Mouse (Mus musculus) myocyte (in vitro differentiated cells): ENCODE results near the gene Mrpl42. TPM values are rescaled to one million over a fixed set of nuclear protein-coding genes. Genes with fewer than 3 reads are reported as not detected.

ENCODE experiments used
- H3K27me3 ChIP-seq: one replicate; pipeline ENCODE4 v1.6.1; 2011; ENCODE audit not compliant: control insufficient read depth, insufficient read depth, insufficient read length
- H3K36me3 ChIP-seq: one replicate; pipeline ENCODE4 v1.6.1; 2011; ENCODE audit not compliant: control insufficient read depth, insufficient read depth
- H3K4me2 ChIP-seq: one replicate; pipeline ENCODE4 v1.6.1; 2011; ENCODE audit warnings: low read depth, control low read depth
- H3K4me3 ChIP-seq: one replicate; pipeline ENCODE4 v1.5.1; 2011; ENCODE audit warnings: mild to moderate bottlenecking, control low read depth, moderate library complexity
- H3K79me2 ChIP-seq: one replicate; pipeline ENCODE4 v1.6.1; 2011; ENCODE audit not compliant: control insufficient read depth, insufficient read depth
- H3ac ChIP-seq: one replicate; pipeline ENCODE4 v1.6.1; 2011; ENCODE audit not compliant: control insufficient read depth, insufficient read length
- CEBPB ChIP-seq: IDR thresholded peaks from 2 replicates; pipeline ENCODE4 v1.6.1; 2011; ENCODE audit warnings: mild to moderate bottlenecking, moderate library complexity; ENCODE audit not compliant: poor library complexity, insufficient read depth, severe bottlenecking
- E2F4 ChIP-seq: IDR thresholded peaks from one replicate; pipeline ENCODE4 v1.6.1; 2011; ENCODE audit warnings: mild to moderate bottlenecking, control low read depth, moderate library complexity; ENCODE audit not compliant: insufficient read depth
- MAX ChIP-seq: IDR thresholded peaks from one replicate; pipeline ENCODE4 v1.6.1; 2011; ENCODE audit warnings: low read depth, mild to moderate bottlenecking, control low read depth
- MYOD1 ChIP-seq, 3 experiments: IDR thresholded peaks; one replicate each; pipeline ENCODE4 v1.6.1; 2011; ENCODE audit warnings: control low read depth in 2 of 3, low read depth in 2 of 3, mild to moderate bottlenecking in 2 of 3, moderate library complexity in 1 of 3; ENCODE audit not compliant: insufficient read length in 2 of 3, control insufficient read depth in 1 of 3
- MYOG ChIP-seq, 3 experiments: IDR thresholded peaks; one replicate each; pipeline ENCODE4 v1.6.1; 2011; ENCODE audit warnings: control low read depth in 2 of 3, low read depth in 2 of 3, mild to moderate bottlenecking in 2 of 3; ENCODE audit not compliant: insufficient read length in 2 of 3, control insufficient read depth in 1 of 3, insufficient read depth in 1 of 3
- POLR2A ChIP-seq: IDR thresholded peaks from one replicate; pipeline ENCODE4 v1.6.1; 2011; ENCODE audit warnings: low read depth, mild to moderate bottlenecking, control low read depth, moderate library complexity; ENCODE audit not compliant: insufficient read length
- POLR2AphosphoS2 ChIP-seq: IDR thresholded peaks from one replicate; pipeline ENCODE4 v1.6.1; 2011; ENCODE audit warnings: low read depth, control low read depth; ENCODE audit not compliant: insufficient read length
- REST ChIP-seq: IDR thresholded peaks from one replicate; pipeline ENCODE4 v1.6.1; 2011; ENCODE audit warnings: mild to moderate bottlenecking, control low read depth, moderate library complexity; ENCODE audit not compliant: insufficient read depth, insufficient read length
- SRF ChIP-seq: IDR thresholded peaks from one replicate; pipeline ENCODE4 v1.6.1; 2011; ENCODE audit warnings: low read depth; ENCODE audit not compliant: control insufficient read depth, insufficient read length
- TCF12 ChIP-seq: IDR thresholded peaks from one replicate; pipeline ENCODE4 v1.6.1; 2011; ENCODE audit warnings: mild to moderate bottlenecking, control low read depth; ENCODE audit not compliant: poor library complexity, insufficient read depth, severe bottlenecking
- TCF3 ChIP-seq: IDR thresholded peaks from one replicate; pipeline ENCODE4 v1.6.1; 2011; ENCODE audit warnings: low read depth, control low read depth; ENCODE audit not compliant: insufficient read length
- USF1 ChIP-seq: IDR thresholded peaks from one replicate; pipeline ENCODE4 v1.6.1; 2011; ENCODE audit warnings: low read depth, mild to moderate bottlenecking, control low read depth, moderate library complexity
- polyA plus RNA-seq: library from polyadenylated mRNA; unstranded; fragments of >200 nt; fragmentation: generic; extraction: Trizol; gene quantifications from one replicate; pipeline ENCODE4 v1.2.1, GENCODE M21; 2012; ENCODE audit warnings: missing spikeins

Mrpl42 gene
- polyA plus RNA-seq, 1 experiment, result 177 TPM

DNA sequence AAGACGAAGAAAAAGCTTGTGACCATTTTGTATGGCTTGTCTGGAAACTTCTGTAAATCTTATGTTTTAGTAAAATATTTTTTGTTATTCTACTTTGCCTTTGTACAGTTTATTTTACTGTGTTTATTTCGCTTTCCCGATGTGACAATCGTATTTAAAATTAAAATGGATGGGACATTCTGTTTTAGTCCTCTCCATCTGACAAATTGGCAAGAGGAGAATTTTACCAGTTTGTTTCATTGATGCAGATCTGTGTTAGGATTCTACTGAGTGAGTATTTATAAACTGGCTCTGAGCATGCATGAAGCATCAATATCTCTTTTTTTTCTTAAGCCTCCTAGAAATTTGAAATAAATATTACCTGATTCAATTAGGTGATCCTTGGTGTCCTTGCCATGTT lies 41.2 kb upstream of the Mrpl42 start:
- no peak for TF ChIP-seq E2F4
- no peak for TF ChIP-seq MYOG (IDR thresholded peaks at IDR 0.05; ENCODE audit: control insufficient read depth in 1 of 3, insufficient read depth in 1 of 3, insufficient read length in 2 of 3, low read depth in 2 of 3)
- TF ChIP-seq USF1, result no peak
- TF ChIP-seq MAX, result no peak
- no peak for TF ChIP-seq SRF
- TF ChIP-seq MYOD1 (IDR thresholded peaks at IDR 0.05; ENCODE audit: control insufficient read depth in 1 of 3, insufficient read length in 2 of 3, low read depth in 2 of 3), result no peak
- no peak for TF ChIP-seq POLR2A
- no peak for TF ChIP-seq REST
- no peak for TF ChIP-seq TCF12
- no peak for TF ChIP-seq CEBPB
- no peak for TF ChIP-seq TCF3
- TF ChIP-seq POLR2AphosphoS2, result no peak
- no peak overlapping the region for H3ac ChIP-seq
- peaks cover 30% of the 10 kb centered on the region for H3K79me2 ChIP-seq
- H3K4me2 ChIP-seq, result no peak overlapping the region
- H3K36me3 ChIP-seq, result peaks cover 19% of the 10 kb centered on the region
- H3K27me3 ChIP-seq, result no peaks in the 10 kb centered on the region
- H3K4me3 ChIP-seq, result no peak overlapping the region

DNA sequence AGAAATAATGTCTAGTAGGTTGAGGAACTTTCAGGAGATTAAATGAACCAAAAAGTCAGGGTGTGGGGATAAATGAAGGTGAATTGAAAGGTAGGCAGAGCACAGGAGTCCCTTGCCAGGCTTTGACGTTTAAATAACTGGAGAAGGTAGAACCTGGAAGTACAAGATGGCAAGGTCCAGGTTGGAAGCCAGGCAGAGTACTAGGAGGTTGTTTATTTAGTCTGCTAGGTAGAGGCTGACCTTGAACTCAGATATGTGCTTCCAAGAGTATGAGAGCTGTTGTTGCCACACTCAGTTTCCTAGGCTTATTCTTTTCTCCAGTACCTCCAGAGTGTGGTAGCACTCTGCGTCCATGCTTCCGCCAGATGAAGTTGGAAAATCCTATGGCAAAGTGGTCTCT lies 38.1 kb upstream of the Mrpl42 start:
- peaks cover 9% of the 10 kb centered on the region for H3K36me3 ChIP-seq
- H3K27me3 ChIP-seq, result no peaks in the 10 kb centered on the region
- H3K4me2 ChIP-seq, result no peak overlapping the region
- H3K4me3 ChIP-seq, result no peak overlapping the region
- peaks cover 61% of the 10 kb centered on the region for H3K79me2 ChIP-seq
- TF ChIP-seq USF1, result no peak
- no peak for TF ChIP-seq MYOD1 (IDR thresholded peaks at IDR 0.05; ENCODE audit: control insufficient read depth in 1 of 3, insufficient read length in 2 of 3, low read depth in 2 of 3)
- TF ChIP-seq REST, result no peak
- TF ChIP-seq E2F4, result no peak
- TF ChIP-seq CEBPB, result no peak
- TF ChIP-seq SRF, result no peak
- no peak for TF ChIP-seq MAX
- TF ChIP-seq POLR2A, result no peak
- no peak for TF ChIP-seq MYOG (IDR thresholded peaks at IDR 0.05; ENCODE audit: control insufficient read depth in 1 of 3, insufficient read depth in 1 of 3, insufficient read length in 2 of 3, low read depth in 2 of 3)
- no peak for TF ChIP-seq POLR2AphosphoS2
- TF ChIP-seq TCF3, result no peak
- TF ChIP-seq TCF12, result no peak
- H3ac ChIP-seq, result no peak overlapping the region

DNA sequence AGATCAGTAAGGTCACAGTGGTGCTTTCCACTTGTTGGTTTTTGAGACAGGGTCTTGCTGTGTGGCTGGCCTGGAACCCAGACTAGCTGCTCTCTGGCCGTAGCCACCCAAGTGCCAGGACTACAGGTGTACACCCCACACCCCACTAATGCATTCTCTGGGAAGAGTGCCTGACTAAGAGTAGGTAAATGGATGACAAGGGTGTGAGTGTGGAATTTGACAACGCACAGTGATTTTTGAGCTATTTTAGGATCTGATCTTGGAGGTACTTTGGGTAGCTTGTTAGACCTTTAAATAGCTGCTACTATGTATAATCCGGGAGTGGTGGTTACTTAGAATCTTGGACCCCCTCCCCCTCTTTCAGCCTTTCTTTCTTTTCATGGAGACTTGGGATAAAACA lies 37.5 kb upstream of the Mrpl42 start:
- peaks cover 9% of the 10 kb centered on the region for H3K36me3 ChIP-seq

DNA sequence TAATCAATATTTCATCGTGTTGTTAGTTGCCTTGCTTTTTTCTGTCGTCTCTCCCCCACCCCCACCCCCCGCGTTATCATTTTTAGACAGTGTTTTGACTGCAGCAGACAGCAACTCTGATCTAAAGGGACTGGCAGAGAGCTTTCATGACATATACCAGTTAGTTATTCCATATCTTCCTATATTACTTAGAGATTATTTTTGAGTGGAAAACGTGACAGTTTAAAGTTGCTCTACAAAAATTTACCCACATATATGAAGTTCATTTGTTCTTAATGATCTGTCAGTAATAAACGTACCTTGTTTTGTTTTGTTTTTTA lies 34.4 kb upstream of the Mrpl42 start:
- H3K4me2 ChIP-seq, result no peak overlapping the region
- no peaks in the 10 kb centered on the region for H3K36me3 ChIP-seq
- H3ac ChIP-seq, result no peak overlapping the region
- peaks cover 98% of the 10 kb centered on the region for H3K79me2 ChIP-seq
- TF ChIP-seq POLR2A, result no peak
- no peak for TF ChIP-seq MYOD1 (IDR thresholded peaks at IDR 0.05; ENCODE audit: control insufficient read depth in 1 of 3, insufficient read length in 2 of 3, low read depth in 2 of 3)
- no peak for TF ChIP-seq POLR2AphosphoS2
- TF ChIP-seq SRF, result no peak
- TF ChIP-seq TCF12, result no peak
- no peak for TF ChIP-seq REST
- TF ChIP-seq MAX, result no peak
- no peak for TF ChIP-seq E2F4
- no peak for TF ChIP-seq USF1
- TF ChIP-seq CEBPB, result no peak
- TF ChIP-seq MYOG (IDR thresholded peaks at IDR 0.05; ENCODE audit: control insufficient read depth in 1 of 3, insufficient read depth in 1 of 3, insufficient read length in 2 of 3, low read depth in 2 of 3), result no peak
- no peak for TF ChIP-seq TCF3
- H3K27me3 ChIP-seq, result no peaks in the 10 kb centered on the region
- no peak overlapping the region for H3K4me3 ChIP-seq

More for the DNA sequence above, 37.5 kb upstream of the Mrpl42 start:
- Histone ChIP-seq H3K27me3 (no peaks in the 10 kb centered on the region), H3ac (no peak overlapping the region), H3K4me2 (no peak overlapping the region), H3K4me3 (no peak overlapping the region), H3K79me2 (peaks cover 67% of the 10 kb centered on the region)
- no peak for TF ChIP-seq POLR2A
- TF ChIP-seq MYOG (IDR thresholded peaks at IDR 0.05; ENCODE audit: control insufficient read depth in 1 of 3, insufficient read depth in 1 of 3, insufficient read length in 2 of 3, low read depth in 2 of 3), result no peak
- TF ChIP-seq POLR2AphosphoS2, result no peak
- no peak for TF ChIP-seq E2F4
- no peak for TF ChIP-seq TCF3
- TF ChIP-seq TCF12, result no peak
- TF ChIP-seq MYOD1 (IDR thresholded peaks at IDR 0.05; ENCODE audit: control insufficient read depth in 1 of 3, insufficient read length in 2 of 3, low read depth in 2 of 3), result no peak
- TF ChIP-seq USF1, result no peak
- no peak for TF ChIP-seq SRF
